Comparison of ENCODE assay signal across 16 mouse cellular contexts in the genomic region with DNA sequence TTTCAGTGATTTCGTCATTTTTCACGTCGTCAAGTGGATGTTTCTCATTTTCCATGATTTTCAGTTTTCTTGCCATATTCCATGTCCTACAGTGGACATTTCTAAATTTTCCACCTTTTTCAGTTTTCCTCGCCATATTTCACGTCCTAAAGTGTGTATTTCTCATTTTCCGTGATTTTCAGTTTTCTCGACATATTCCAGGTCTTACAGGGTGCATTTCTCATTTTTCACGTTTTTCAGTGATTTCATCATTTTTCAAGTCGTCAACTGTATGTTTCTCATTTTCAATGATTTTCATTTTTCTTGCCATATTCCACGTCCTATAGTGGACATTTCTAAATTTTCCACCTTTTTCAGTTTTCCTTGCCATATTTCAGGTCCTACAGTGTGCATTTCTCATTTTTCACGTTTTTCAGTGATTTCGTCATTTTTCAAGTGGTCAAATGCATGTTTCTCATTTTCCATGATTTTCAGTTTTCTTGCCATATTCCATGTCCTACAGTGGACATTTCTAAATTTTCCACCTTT. TPM values are rescaled to one million over a fixed set of nuclear protein-coding genes. Genes with fewer than 3 reads are reported as not detected.
DNase-seq lines count a peak whose midpoint lies in the region; ATAC-seq and TF ChIP-seq lines count a peak whose summit lies in the region.
"Not testable (repeated sequence)": the region's sequence is repeated elsewhere in the genome, so short reads cannot be mapped to it uniquely, and the experiment has no call there.
"Had no signal": no experiment of that assay in that cellular context is flagged by ENCODE, and none has a peak within 500 bp of the region (broad histone marks: within the 10 kb centered on the region; RNA-seq: fewer than 3 reads in every experiment).

A gene (plus strand): TSS at position 478 of the 528 bp plus-strand sequence.

- DNase-seq in 416B (ENCODE audit: low read depth) (peak; percentile 52), adipocyte (ENCODE audit: low spot score) (peak; percentile 69)
- DNase-seq in embryo, embryonic 10 days (ENCODE audit: low spot score), result peak; percentile 22
- DNase-seq in frontal cortex, postnatal 10 days (ENCODE audit: low spot score in 2 of 2), result peak; percentile 10 to 18
- peak; percentile 97 for DNase-seq in hindlimb bud, embryonic 11.5 days (ENCODE audit: extremely low spot score, low read depth, low spot score)
- DNase-seq in left cerebral cortex, postnatal 25 days (ENCODE audit: low spot score in 2 of 2), result peak; percentile 16 to 40
- peak; percentile 51 for DNase-seq in midbrain, postnatal 0 days (ENCODE audit: low spot score)
- DNase-seq in spleen, postnatal 36 days (ENCODE audit: low spot score in 2 of 2), result peak; percentile 9 to 26

- intact Hi-C loops in left cerebral cortex, postnatal 25 days (cut with DNase I), result not testable (repeated sequence)

- WGBS in midbrain, postnatal 0 days, result 74% methylated on average over 12 of the region's 12 CpGs

- H3K27me3 ChIP-seq in midbrain, postnatal 0 days (ENCODE audit: insufficient read depth, low read length), result not testable (repeated sequence)

- not testable (repeated sequence) for ATAC-seq in midbrain, postnatal 0 days (ENCODE audit: low FRiP score)

- not testable (repeated sequence) for H3K9me3 ChIP-seq in midbrain, postnatal 0 days (ENCODE audit: low read length)

- H3K4me3 ChIP-seq in midbrain, postnatal 0 days (ENCODE audit: low read depth, low read length), result not testable (repeated sequence)

- not testable (repeated sequence) for TF ChIP-seq CTCF in midbrain, postnatal 0 days (IDR thresholded peaks at IDR 0.05)

- not testable (repeated sequence) for H3K9ac ChIP-seq in midbrain, postnatal 0 days (replicated peaks; ENCODE audit: low read length, poor library complexity, severe bottlenecking)

- H3K36me3 ChIP-seq in midbrain, postnatal 0 days (ENCODE audit: insufficient read depth, low read length), result not testable (repeated sequence)

- H3K4me2 ChIP-seq in midbrain, postnatal 0 days (ENCODE audit: low read depth, low read length, poor library complexity, severe bottlenecking), result not testable (repeated sequence)

- H3K4me1 ChIP-seq in midbrain, postnatal 0 days (ENCODE audit: insufficient read depth, low read length), result not testable (repeated sequence)

- H3K27ac ChIP-seq in midbrain, postnatal 0 days (ENCODE audit: low read depth, low read length), result not testable (repeated sequence)

RNA-seq across cellular contexts. Expression of the gene that starts here (rescaled TPM):
- not detected for total RNA-seq in left cerebral cortex, postnatal 25 days (2021)
- not detected in 2 replicates for total RNA-seq in midbrain, postnatal 0 days (2014; rRNA removed)
- not detected in 2 replicates for polyA plus RNA-seq in midbrain, postnatal 0 days (2015; fragmentation: Nextera tagmentation; extraction: Ambion mirVana)
- total RNA-seq: adrenal gland, postnatal 25 days; CH12.LX; gastrocnemius, postnatal 36 days; hematopoietic stem cell, adult 5-6 weeks; megakaryocyte, adult 5-6 weeks had no signal
- polyA plus RNA-seq: embryonic facial prominence, embryonic 13.5 days; limb, embryonic 15.5 days; stomach, embryonic 15.5 days had no signal

Comparison
In these comparisons a context has a peak if more than half of its experiments do, and no peak if none do; other contexts are left out.
1. Peak in DNase-seq in left cerebral cortex, postnatal 25 days; RNA of the gene not detected or under 1 TPM.
2. Peak in DNase-seq in midbrain, postnatal 0 days; RNA of the gene not detected or under 1 TPM.
3. DNase-seq: peak in every context shown above with its lines; median percentile 97 in hindlimb bud, embryonic 11.5 days; 69 in adipocyte; 52 in 416B; 51 in midbrain, postnatal 0 days; 28 in left cerebral cortex, postnatal 25 days; 22 in embryo, embryonic 10 days; 18 in spleen, postnatal 36 days; 14 in frontal cortex, postnatal 10 days.